ENCODE assay signal across 8 mouse cellular contexts in genomic region chr16:43364516-43364910, GRCm38 (mm10).
DNase-seq lines count a peak whose midpoint lies in the region; ATAC-seq and TF ChIP-seq lines count a peak whose summit lies in the region.
"Had no signal": no experiment of that assay in that cellular context is flagged by ENCODE, and none has a peak within 500 bp of the region (broad histone marks: within the 10 kb centered on the region; RNA-seq: fewer than 3 reads in every experiment).

No protein-coding gene starts in this region.

- peak overlapping the region; percentile 4; the same call in 1 of the 2 replicates for H3K4me3 ChIP-seq in kidney, postnatal 0 days (replicated peaks; ENCODE audit: low read depth, low read length)
- peak overlapping the region; percentile 18; the same call in 1 of the 2 replicates for H3K4me3 ChIP-seq in bone marrow macrophage, adult 2 months (ENCODE audit: insufficient read depth, low read length)
- H3K4me3 ChIP-seq in embryonic facial prominence, embryonic 15.5 days (replicated peaks) = no peak overlapping the region
- H3K4me3 ChIP-seq in myocyte = peak overlapping the region; percentile 52
- H3K4me3 ChIP-seq: forebrain, embryonic 13.5 days had no signal

- no peak overlapping the region for H3K9ac ChIP-seq in kidney, postnatal 0 days (ENCODE audit: low read depth, low read length)
- no peak overlapping the region for H3K9ac ChIP-seq in embryonic facial prominence, embryonic 15.5 days

- H3K4me2 ChIP-seq in kidney, postnatal 0 days (ENCODE audit: low read length) = peak overlapping the region; percentile 41
- peak overlapping the region; percentile 27; the same call in 1 of the 2 replicates for H3K4me2 ChIP-seq in embryonic facial prominence, embryonic 15.5 days (replicated peaks)
- H3K4me2 ChIP-seq in myocyte (ENCODE audit: low read depth) = peak overlapping the region; percentile 94
- H3K4me2 ChIP-seq: forebrain, embryonic 13.5 days had no signal

- H3K4me1 ChIP-seq in kidney, postnatal 0 days (replicated peaks; ENCODE audit: insufficient read depth, low read length) = peaks cover 9% of the 10 kb centered on the region
- H3K4me1 ChIP-seq in bone marrow macrophage, adult 2 months (ENCODE audit: control insufficient read depth, insufficient read depth, low read length) = peaks cover 19% of the 10 kb centered on the region
- H3K4me1 ChIP-seq in embryonic facial prominence, embryonic 15.5 days = peaks cover 19% of the 10 kb centered on the region

- H3K36me3 ChIP-seq in kidney, postnatal 0 days (ENCODE audit: insufficient read depth, low read length) = no peaks in the 10 kb centered on the region
- H3K36me3 ChIP-seq in embryonic facial prominence, embryonic 15.5 days = no peaks in the 10 kb centered on the region
- no peaks in the 10 kb centered on the region for H3K36me3 ChIP-seq in myocyte (ENCODE audit: control insufficient read depth, insufficient read depth)

- H3K9me3 ChIP-seq in kidney, postnatal 0 days (replicated peaks; ENCODE audit: low read length) = no peaks in the 10 kb centered on the region
- H3K9me3 ChIP-seq in embryonic facial prominence, embryonic 15.5 days (replicated peaks) = no peaks in the 10 kb centered on the region
- H3K9me3 ChIP-seq: forebrain, embryonic 13.5 days had no signal

- WGBS in kidney, postnatal 0 days = 60% methylated on average over 6 of the region's 6 CpGs
- WGBS in embryonic facial prominence, embryonic 15.5 days = 64% methylated on average over 6 of the region's 6 CpGs

- peak; percentile 67 for DNase-seq in kidney, postnatal 0 days (ENCODE audit: low spot score)
- no peak for DNase-seq in kidney, adult 11 months
- DNase-seq in adrenal gland, postnatal 14 days = no peak
- DNase-seq in frontal cortex, postnatal 14 days (ENCODE audit: low spot score in 2 of 2) = no peak

- H3K27me3 ChIP-seq in kidney, postnatal 0 days (ENCODE audit: insufficient read depth, low read length) = no peaks in the 10 kb centered on the region
- H3K27me3 ChIP-seq in embryonic facial prominence, embryonic 15.5 days = no peaks in the 10 kb centered on the region
- H3K27me3 ChIP-seq in myocyte (ENCODE audit: control insufficient read depth, insufficient read depth, insufficient read length) = no peaks in the 10 kb centered on the region
- H3K27me3 ChIP-seq: forebrain, embryonic 13.5 days had no signal

- no peak for TF ChIP-seq CTCF in kidney, postnatal 0 days (IDR thresholded peaks at IDR 0.05; ENCODE audit: low read depth)
- no peak for TF ChIP-seq CTCF in bone marrow macrophage, adult 2 months (IDR thresholded peaks at IDR 0.05; ENCODE audit: low read depth, low read length)

- no peak for TF ChIP-seq POLR2A in bone marrow macrophage, adult 2 months (IDR thresholded peaks at IDR 0.05; ENCODE audit: borderline replicate concordance, low read depth, low read length)
- TF ChIP-seq POLR2A in myocyte (IDR thresholded peaks at IDR 0.05; ENCODE audit: insufficient read length, low read depth) = no peak

- ATAC-seq in kidney, postnatal 0 days (replicated peaks; ENCODE audit: low FRiP score, low read depth) = no peak
- no peak for ATAC-seq in embryonic facial prominence, embryonic 15.5 days (ENCODE audit: insufficient number of reproducible peaks, low FRiP score, low TSS enrichment, low read depth)

- no peak overlapping the region for H3ac ChIP-seq in myocyte (ENCODE audit: control insufficient read depth, insufficient read length)

- peaks cover 58% of the 10 kb centered on the region for H3K79me2 ChIP-seq in myocyte (ENCODE audit: control insufficient read depth, insufficient read depth)

- peak overlapping the region; percentile 89 for H3K27ac ChIP-seq in kidney, postnatal 0 days
- H3K27ac ChIP-seq in bone marrow macrophage, adult 2 months (ENCODE audit: insufficient read depth, low read depth, low read length) = peak overlapping the region; percentile 42
- peak overlapping the region; percentile 82 for H3K27ac ChIP-seq in embryonic facial prominence, embryonic 15.5 days (replicated peaks)
- H3K27ac ChIP-seq: forebrain, embryonic 13.5 days had no signal

TF ChIP-seq in myocyte, 11 proteins besides CTCF, POLR2A, EP300 and RAD21:
- TF ChIP-seq TCF3 (IDR thresholded peaks at IDR 0.05; ENCODE audit: insufficient read length, low read depth) (no peak), POLR2AphosphoS2 (IDR thresholded peaks at IDR 0.05; ENCODE audit: insufficient read length, low read depth) (no peak), MYOD1 (IDR thresholded peaks at IDR 0.05; ENCODE audit: control insufficient read depth in 1 of 3, insufficient read length in 2 of 3, low read depth in 2 of 3) (no peak), SRF (IDR thresholded peaks at IDR 0.05; ENCODE audit: control insufficient read depth, insufficient read length, low read depth) (no peak), MAX (IDR thresholded peaks at IDR 0.05; ENCODE audit: low read depth) (no peak), USF1 (IDR thresholded peaks at IDR 0.05; ENCODE audit: low read depth) (no peak), MYOG (IDR thresholded peaks at IDR 0.05; ENCODE audit: control insufficient read depth in 1 of 3, insufficient read depth in 1 of 3, insufficient read length in 2 of 3, low read depth in 2 of 3) (no peak), REST (IDR thresholded peaks at IDR 0.05; ENCODE audit: insufficient read depth, insufficient read length) (no peak), CEBPB (IDR thresholded peaks at IDR 0.05; ENCODE audit: insufficient read depth, poor library complexity, severe bottlenecking) (no peak), TCF12 (IDR thresholded peaks at IDR 0.05; ENCODE audit: insufficient read depth, poor library complexity, severe bottlenecking) (no peak), E2F4 (IDR thresholded peaks at IDR 0.05; ENCODE audit: insufficient read depth) (no peak)

Comparison
In these comparisons a context has a peak if more than half of its experiments do, and no peak if none do; other contexts are left out.
1. H3K4me2 ChIP-seq: peak in every context shown above with its lines; median percentile 94 in myocyte; 41 in kidney, postnatal 0 days; 27 in embryonic facial prominence, embryonic 15.5 days.